Mouse (Mus musculus): ENCODE measurements around the gene Klhl20.
"Not testable (repeated sequence)": the region's sequence is repeated elsewhere in the genome, so short reads cannot be mapped to it uniquely, and the experiment has no call there.

Klhl20 gene

GRCm38 (mm10) chr1:161130726-161131664 lies at the start of gene Klhl20:
Gene Klhl20 (minus strand): TSS chr1:161131511.
- peak; percentile 97 for DNase-seq (ENCODE audit: low read depth)

GRCm38 (mm10) chr1:161180674-161181073 lies 49.4 kb upstream of the Klhl20 start:
- peak; percentile 86 for DNase-seq (ENCODE audit: low read depth)

- DNase-seq (ENCODE audit: low read depth), result peak; percentile 81
Measured at GRCm38 (mm10) chr1:161170651-161171050, 39.3 kb upstream of the Klhl20 start.

- no peak for DNase-seq (ENCODE audit: low read depth)
Measured at GRCm38 (mm10) chr1:161160266-161160665, 29.0 kb upstream of the Klhl20 start.

- DNase-seq (ENCODE audit: low read depth), result no peak
Measured at GRCm38 (mm10) chr1:161159214-161159613, 27.9 kb upstream of the Klhl20 start, which contains the start of gene Tex50. Gene Tex50 (minus strand): TSS chr1:161159314.

GRCm38 (mm10) chr1:161156546-161156945 lies 25.2 kb upstream of the Klhl20 start:
- DNase-seq (ENCODE audit: low read depth), result peak; percentile 54

- DNase-seq (ENCODE audit: low read depth), result no peak
Measured at GRCm38 (mm10) chr1:161151098-161151497, 19.8 kb upstream of the Klhl20 start.

- DNase-seq (ENCODE audit: low read depth), result no peak
Measured at GRCm38 (mm10) chr1:161147888-161148287, 16.6 kb upstream of the Klhl20 start.

GRCm38 (mm10) chr1:161145611-161146010 lies 14.3 kb upstream of the Klhl20 start:
- not testable (repeated sequence) for DNase-seq (ENCODE audit: low read depth)

GRCm38 (mm10) chr1:161143216-161143615 lies 11.9 kb upstream of the Klhl20 start:
- DNase-seq (ENCODE audit: low read depth), result no peak

- DNase-seq (ENCODE audit: low read depth), result peak; percentile 23
Measured at GRCm38 (mm10) chr1:161142531-161143159, 11.3 kb upstream of the Klhl20 start, which contains the start of gene Ankrd45. Gene Ankrd45 (plus strand): TSS chr1:161142691.

- no peak for DNase-seq (ENCODE audit: low read depth)
Measured at GRCm38 (mm10) chr1:161140026-161140762, 8.9 kb upstream of the Klhl20 start.

GRCm38 (mm10) chr1:161139496-161139895 lies 8.2 kb upstream of the Klhl20 start:
- DNase-seq (ENCODE audit: low read depth), result no peak

- no peak for DNase-seq (ENCODE audit: low read depth)
Measured at GRCm38 (mm10) chr1:161126461-161126860, 4.8 kb downstream of the Klhl20 start.

GRCm38 (mm10) chr1:161122661-161123418 lies 8.5 kb downstream of the Klhl20 start:
- no peak for DNase-seq (ENCODE audit: low read depth)

- no peak for DNase-seq (ENCODE audit: low read depth)
Measured at GRCm38 (mm10) chr1:161114591-161114990, 16.7 kb downstream of the Klhl20 start.

- no peak for DNase-seq (ENCODE audit: low read depth)
Measured at GRCm38 (mm10) chr1:161109216-161109615, 22.1 kb downstream of the Klhl20 start.

- no peak for DNase-seq (ENCODE audit: low read depth)
Measured at GRCm38 (mm10) chr1:161103842-161104241, 27.5 kb downstream of the Klhl20 start.

GRCm38 (mm10) chr1:161099721-161100405 lies 31.4 kb downstream of the Klhl20 start:
- DNase-seq (ENCODE audit: low read depth), result no peak

- DNase-seq (ENCODE audit: low read depth), result no peak
Measured at GRCm38 (mm10) chr1:161077243-161077642, 54.1 kb downstream of the Klhl20 start.

- DNase-seq (ENCODE audit: low read depth), result peak; percentile 13
Measured at GRCm38 (mm10) chr1:161076238-161076637, 55.1 kb downstream of the Klhl20 start.
